Mouse (Mus musculus) common myeloid progenitor, adult 5-6 weeks (primary cell): ENCODE results near the gene Tmem150b. TPM values are rescaled to one million over a fixed set of nuclear protein-coding genes. Genes with fewer than 3 reads are reported as not detected.

Source experiments
- ATAC-seq: replicated peaks from 2 replicates; pipeline ENCODE4 v1.8.0; 2016; ENCODE audit warnings: low read depth, mild to moderate bottlenecking, moderate TSS enrichment, inconsistent platforms; ENCODE audit not compliant: poor library complexity, severe bottlenecking
- total RNA-seq: library from RNA; stranded (forward); fragments of 200-1000, 187-1606 nt; gene quantifications from 2 replicates; pipeline ENCODE4 v1.2.3, GENCODE M21; 2017

The Tmem150b gene
- total RNA-seq, 1 experiment from 2014 or later: 6.6 TPM

DNA sequence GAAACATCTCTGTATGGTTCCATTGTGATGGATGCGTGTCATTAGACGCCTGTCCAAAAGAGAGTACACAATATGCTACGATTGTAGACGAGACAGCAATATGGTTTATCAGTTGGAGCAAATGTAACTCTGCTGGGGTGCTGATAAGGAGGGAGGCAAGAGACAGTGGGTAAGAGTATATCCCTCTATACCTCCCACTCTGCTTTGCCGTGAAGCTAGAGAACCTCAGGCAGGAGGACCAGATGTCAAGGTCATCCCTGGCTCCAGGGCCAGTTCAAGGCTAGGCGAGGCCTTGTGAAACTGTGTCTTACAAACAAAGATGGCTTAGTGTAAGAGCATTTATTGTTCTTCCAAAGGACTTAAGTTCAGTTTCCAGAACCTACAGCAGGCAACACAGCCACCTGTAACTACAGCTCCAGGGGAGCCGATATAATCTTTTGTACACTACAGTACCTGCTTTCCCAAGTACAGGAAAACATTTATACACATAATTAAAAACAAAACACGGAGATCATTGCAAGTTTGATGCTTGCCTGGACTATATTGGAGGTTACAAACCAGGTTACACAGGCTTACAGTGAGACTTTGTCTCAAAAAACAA lies 54.3 kb downstream of the Tmem150b start:
- peak; percentile 63 for ATAC-seq

DNA sequence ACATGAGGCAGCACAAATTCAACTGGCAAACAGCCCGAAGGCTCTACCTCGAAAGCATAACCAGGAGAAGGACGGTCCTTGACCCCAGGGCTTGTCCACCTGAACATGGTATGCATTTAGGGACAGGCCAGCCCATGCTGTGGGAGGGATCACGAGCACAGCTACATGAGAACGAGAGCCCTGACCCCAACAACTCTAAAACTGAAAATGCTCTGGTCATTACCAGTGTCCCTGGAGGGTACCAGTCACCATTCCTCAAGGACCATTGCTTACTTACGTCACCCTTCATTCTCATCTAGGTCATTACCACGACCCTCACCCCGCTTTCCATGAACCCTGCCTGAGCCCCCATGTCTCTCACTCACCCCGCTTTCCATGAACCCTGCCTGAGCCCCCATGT lies 55.9 kb downstream of the Tmem150b start:
- ATAC-seq: no peak

DNA sequence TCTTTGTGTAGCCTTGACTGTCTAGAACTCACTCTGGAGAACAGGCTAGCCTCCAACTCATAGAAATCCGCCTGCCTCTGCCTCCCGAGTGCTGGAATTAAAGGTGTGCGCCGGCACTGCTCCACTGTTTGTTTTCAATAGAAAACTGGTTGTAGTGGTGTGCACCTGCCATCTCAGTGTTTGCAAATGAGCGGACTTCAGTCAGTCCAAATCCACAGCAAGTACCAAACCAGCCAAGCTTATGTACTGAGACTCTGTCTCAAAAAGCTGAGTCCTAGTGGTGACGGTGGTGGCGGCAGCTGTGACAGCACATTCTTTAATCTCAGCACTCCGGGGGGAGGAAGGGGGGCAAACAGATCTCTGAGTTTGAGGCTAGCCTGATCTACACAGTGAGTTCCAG lies 56.5 kb downstream of the Tmem150b start:
- ATAC-seq: no peak

DNA sequence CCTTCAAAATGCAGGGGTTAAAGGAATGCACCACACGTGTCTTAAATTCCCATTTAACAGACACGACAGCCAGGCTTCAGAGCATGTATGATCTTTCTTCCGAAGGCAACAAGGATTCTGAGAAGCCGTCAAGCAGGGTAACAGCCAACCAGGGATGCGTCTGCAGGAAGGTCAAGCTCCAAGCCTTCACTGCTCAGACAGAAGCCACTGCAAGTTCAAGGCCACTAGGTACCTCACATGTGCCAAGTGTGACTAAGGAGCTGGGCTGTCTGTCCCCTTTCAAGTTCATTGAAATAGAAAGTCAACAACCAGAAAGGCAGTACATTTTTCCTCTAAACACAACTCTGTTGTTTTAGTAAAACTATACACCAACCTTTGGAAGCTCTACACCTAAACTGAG lies 58.2 kb downstream of the Tmem150b start:
- no peak for ATAC-seq

DNA sequence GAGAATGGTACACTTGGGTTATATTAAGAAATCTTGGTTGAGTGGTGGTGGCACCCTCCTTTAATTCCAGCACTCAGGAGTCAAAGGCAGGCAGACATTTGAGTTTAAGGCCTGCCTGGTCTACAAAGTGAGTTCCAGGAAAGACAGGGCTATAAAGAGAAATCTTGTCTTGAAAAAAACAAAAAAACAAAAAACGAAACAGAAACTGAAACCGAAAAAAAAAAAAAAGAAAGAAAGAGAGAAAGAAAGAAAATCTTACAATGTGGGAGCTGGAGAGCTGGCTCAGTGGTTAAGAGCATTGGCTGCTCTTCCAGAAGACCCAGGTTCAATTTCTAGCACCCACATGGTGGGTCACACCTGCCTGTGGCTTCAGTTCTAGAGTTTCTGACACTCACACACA lies 61.3 kb downstream of the Tmem150b start:
- ATAC-seq: no peak

DNA sequence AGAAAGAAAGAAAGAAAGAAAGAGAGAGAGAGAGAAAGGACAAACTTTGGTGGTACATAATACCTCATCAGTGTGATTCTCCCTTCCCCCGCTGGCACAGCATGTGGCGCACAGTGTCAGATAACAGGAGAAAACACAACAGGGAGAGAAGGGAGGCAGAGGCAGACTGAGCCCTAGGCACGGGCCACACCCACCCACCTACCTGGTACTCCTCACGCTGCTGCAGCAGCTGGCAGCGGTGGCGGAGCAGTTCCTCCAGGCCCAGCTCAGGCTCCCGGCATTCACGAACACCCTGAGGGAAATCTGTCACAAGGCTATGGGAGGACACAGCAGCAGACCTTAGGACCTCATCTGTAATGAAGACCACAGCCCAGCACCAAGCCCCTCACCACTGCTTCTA lies 61.9 kb downstream of the Tmem150b start:
- no peak for ATAC-seq

DNA sequence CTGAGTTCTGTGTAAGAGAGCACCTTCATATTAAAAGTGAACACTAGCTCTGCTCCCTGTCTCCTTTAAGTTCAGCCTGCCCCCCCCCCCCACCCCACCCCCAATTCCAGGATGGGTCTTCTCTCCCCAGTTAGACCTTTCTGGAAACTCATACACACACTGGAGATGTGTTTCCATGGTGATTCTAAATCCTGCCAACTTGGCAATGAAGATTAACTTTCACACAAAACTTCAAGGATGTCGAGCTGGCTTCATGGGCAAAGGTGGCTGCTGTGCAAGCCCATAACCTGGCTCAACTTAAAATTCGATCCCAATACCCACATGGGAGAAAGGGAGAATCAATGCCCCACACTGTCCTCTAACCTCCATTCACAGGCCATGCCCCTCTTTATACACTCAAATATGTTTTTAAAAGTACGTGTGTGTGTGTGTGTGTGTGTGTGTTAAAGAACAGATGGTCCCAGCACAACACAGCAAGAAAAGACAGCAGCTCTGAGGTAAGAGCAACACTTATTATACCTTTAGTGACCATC lies 65.1 kb downstream of the Tmem150b start:
- ATAC-seq: no peak

DNA sequence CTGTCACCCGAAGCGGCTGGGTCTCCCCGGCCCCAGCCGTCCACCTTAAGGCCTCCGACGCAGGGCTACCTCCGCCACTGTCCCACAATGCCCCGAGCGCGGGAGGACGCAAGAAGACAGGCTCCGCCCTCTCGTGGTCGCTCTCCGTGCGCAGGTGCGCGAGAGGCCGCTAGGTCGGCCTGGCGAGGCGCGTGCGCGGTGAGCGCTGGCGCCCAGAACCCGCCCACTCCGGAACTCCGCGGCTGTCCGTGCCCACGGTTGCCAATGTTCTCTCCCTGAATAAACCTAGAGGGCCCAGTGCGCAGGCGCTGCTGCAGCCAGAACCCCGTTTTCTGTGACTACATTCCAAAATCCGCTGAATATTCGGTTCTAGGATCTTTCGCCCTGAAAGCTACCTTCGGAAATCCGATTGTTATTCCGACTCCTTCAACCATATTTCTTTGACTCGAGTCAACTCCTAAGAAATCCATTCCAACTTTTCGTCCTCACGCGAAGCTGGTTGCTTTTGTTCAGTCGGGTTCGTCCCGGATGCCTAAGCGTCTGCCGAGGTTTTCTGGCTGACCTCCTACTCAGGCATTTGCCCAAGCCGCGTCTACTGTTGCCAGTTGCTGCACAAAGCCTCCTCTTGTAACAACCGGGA lies 66.0 kb downstream of the Tmem150b start, which contains the start of gene Ppp6r1:
Gene Ppp6r1, minus strand, starts transcription at position 108 of the 640 bp plus-strand sequence.
- peak; percentile 77 for ATAC-seq

DNA sequence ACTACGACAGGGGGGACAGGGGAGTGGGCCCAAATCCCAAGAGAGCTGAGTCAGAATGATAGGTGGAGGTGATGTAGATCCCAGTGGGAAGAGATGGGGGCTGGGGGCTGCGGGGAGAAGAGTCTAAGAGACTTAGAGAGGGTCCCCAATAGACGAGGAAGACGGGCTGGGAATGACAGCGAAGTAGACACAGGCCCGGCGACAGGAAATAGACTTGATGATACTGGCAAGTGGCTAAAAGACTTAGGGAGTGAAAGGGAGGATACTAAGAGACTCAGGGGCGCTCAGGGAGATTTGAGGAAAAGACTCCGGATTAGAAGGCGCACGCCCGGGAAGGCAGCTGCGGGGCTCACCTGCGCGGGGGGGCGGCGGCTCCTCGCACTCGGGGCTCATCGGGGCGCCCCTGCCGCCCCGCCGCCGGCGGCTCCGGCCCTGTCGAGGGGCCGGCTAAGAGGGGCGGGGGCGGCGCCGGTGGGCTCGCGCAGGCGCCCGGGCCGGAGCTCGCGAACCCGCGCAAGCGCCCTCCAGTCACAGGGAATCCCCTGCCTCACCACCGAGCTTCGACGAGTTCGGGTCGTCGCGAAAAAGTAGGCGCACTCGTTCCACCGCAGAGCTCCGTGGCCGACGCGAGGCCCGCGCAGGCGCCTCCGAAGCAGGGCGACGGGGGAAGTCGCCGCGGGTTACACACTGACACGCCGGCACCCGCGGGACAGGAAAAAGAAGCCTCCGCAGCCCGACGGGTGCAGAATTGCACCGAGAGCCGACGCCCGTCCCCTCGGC lies 66.7 kb downstream of the Tmem150b start:
- ATAC-seq: no peak

DNA sequence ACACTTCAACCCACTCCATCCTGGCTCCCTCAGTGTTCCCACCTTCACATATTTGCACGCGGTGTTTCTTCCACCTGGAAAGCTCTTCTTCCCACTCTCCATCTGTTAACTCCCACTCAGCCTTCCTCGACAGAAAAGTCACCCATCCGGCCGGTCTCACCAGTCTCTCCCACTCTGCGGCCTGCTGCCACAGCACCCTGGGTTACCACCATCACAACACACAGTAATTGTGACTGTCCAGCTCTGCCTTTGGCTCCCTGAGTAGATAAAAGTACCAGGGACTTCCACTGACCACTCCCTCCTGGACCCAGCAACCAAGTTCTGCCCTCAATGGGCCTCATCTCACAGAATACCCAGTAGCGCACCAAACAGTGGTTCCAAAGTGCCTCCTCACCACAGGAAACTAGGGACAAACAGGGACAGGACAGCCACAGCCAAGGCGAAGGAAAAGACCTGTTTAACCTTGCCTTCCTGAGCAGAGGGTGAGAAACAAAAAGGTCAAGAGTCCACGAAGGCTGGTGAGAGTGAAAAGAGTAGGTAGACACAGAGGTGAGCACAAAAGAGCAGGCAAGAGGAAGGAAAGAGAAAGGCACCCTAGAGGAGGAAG lies 67.4 kb downstream of the Tmem150b start:
- ATAC-seq: no peak

Other genes starting within 250 kb of the Tmem150b start
- gene Ppp1r12c, start 223.6 kb downstream of the Tmem150b start, total RNA-seq: 90.2 and 117 TPM in 2 replicates
- 6.1 and 6.6 TPM in 2 replicates for gene Tnnt1, start 208.9 kb downstream of the Tmem150b start, total RNA-seq
- gene Tnni3, start 201.0 kb downstream of the Tmem150b start, total RNA-seq: 0.87 and 1.9 TPM in 2 replicates
- 1.6 TPM in 1 of 2 replicates, not detected in the other for gene Dnaaf3, start 192.8 kb downstream of the Tmem150b start, total RNA-seq
- not detected in 2 replicates for gene Syt5, start 177.7 kb downstream of the Tmem150b start, total RNA-seq
- gene Ptprh, start 121.2 kb downstream of the Tmem150b start, total RNA-seq: not detected in 2 replicates
- 8.6 and 18.7 TPM in 2 replicates for gene Tmem86b, start 93.8 kb downstream of the Tmem150b start, total RNA-seq
- gene Ppp6r1, start 66.2 kb downstream of the Tmem150b start, total RNA-seq: 142 and 149 TPM in 2 replicates
- gene Hspbp1, start 40.2 kb downstream of the Tmem150b start, total RNA-seq: 28.6 and 43.6 TPM in 2 replicates
- not detected in 2 replicates for gene Brsk1, start 34.6 kb downstream of the Tmem150b start, total RNA-seq
- 33.0 and 37.9 TPM in 2 replicates for gene Kmt5c, start 14.9 kb upstream of the Tmem150b start, total RNA-seq
- gene Cox6b2, start 27.8 kb upstream of the Tmem150b start, total RNA-seq: 63.5 and 74.7 TPM in 2 replicates
- not detected in 2 replicates for gene Fam71e2, start 46.1 kb upstream of the Tmem150b start, total RNA-seq
- gene Il11, start 57.6 kb upstream of the Tmem150b start, total RNA-seq: 0.59 TPM in 1 of 2 replicates, not detected in the other
- not detected in 2 replicates for gene Tmem190, start 57.7 kb upstream of the Tmem150b start, total RNA-seq
- 7.0 and 8.4 TPM in 2 replicates for gene Tmem238, start 64.4 kb upstream of the Tmem150b start, total RNA-seq
- 690 and 777 TPM in 2 replicates for gene Rpl28, start 67.6 kb upstream of the Tmem150b start, total RNA-seq
- gene Ube2s, start 87.3 kb upstream of the Tmem150b start, total RNA-seq: 190 and 203 TPM in 2 replicates
- gene Shisa7, start 119.4 kb upstream of the Tmem150b start, total RNA-seq: 0.05 TPM in 2 replicates
- gene Isoc2b, start 145.0 kb upstream of the Tmem150b start, total RNA-seq: 8.0 and 70.9 TPM in 2 replicates
- 3.8 and 6.5 TPM in 2 replicates for gene Isoc2a, start 151.9 kb upstream of the Tmem150b start, total RNA-seq
- gene Gm36210, start 181.3 kb upstream of the Tmem150b start, total RNA-seq: not detected in 2 replicates
- 2.4 and 3.2 TPM in 2 replicates for gene Zfp628, start 190.0 kb upstream of the Tmem150b start, total RNA-seq
- gene Nat14, start 196.8 kb upstream of the Tmem150b start, total RNA-seq: 0.32 TPM in 1 of 2 replicates, not detected in the other
- not detected in 2 replicates for gene Ssc5d, start 200.5 kb upstream of the Tmem150b start, total RNA-seq
- not detected in 2 replicates for gene Sbk2, start 239.2 kb upstream of the Tmem150b start, total RNA-seq
- 0.19 TPM in 1 of 2 replicates, not detected in the other for gene Sbk3, start 245.9 kb upstream of the Tmem150b start, total RNA-seq